Mouse (Mus musculus): Measurements from ENCODE around the gene Trmo. TPM values are rescaled to one million over a fixed set of nuclear protein-coding genes. Genes with fewer than 3 reads are reported as not detected.

Trmo gene
- 1 to 10 TPM; 5.0 to 5.4 TPM for total RNA-seq (2021)

- DNase-seq (ENCODE audit: low spot score) = peak; percentile 87
- intact Hi-C loops (cut with DNase I) = loop anchor here (1.0 to 5.0 kb wide), 2 partner anchors 63 to 268 kb away; no protein-coding TSS in a partner anchor
Measured at GRCm38 (mm10) chr4:46389013-46389611, at the start of gene Trmo. Trmo (minus strand) TSS chr4:46389437.

- no peak for DNase-seq (ENCODE audit: low spot score)
- intact Hi-C loops (cut with DNase I) = no loop called here
Measured at GRCm38 (mm10) chr4:46432339-46433036, 43.3 kb upstream of the Trmo start.

GRCm38 (mm10) chr4:46428903-46429499 is 39.8 kb upstream of the Trmo start:
- intact Hi-C loops (cut with DNase I) = no loop called here
- no peak for DNase-seq (ENCODE audit: low spot score)

GRCm38 (mm10) chr4:46422625-46423024 is 33.4 kb upstream of the Trmo start:
- DNase-seq (ENCODE audit: low spot score) = no peak
- intact Hi-C loops (cut with DNase I) = no loop called here

GRCm38 (mm10) chr4:46418851-46419250 is 29.6 kb upstream of the Trmo start:
- no peak for DNase-seq (ENCODE audit: low spot score)
- intact Hi-C loops (cut with DNase I) = no loop called here

GRCm38 (mm10) chr4:46417491-46417890 is 28.3 kb upstream of the Trmo start:
- DNase-seq (ENCODE audit: low spot score) = no peak
- intact Hi-C loops (cut with DNase I) = no loop called here

GRCm38 (mm10) chr4:46413406-46413805 is 24.2 kb upstream of the Trmo start, which contains the start of gene Hemgn:
Hemgn (minus strand) TSS chr4:46413506.
- intact Hi-C loops (cut with DNase I) = no loop called here
- no peak for DNase-seq (ENCODE audit: low spot score)

GRCm38 (mm10) chr4:46412113-46412512 is 22.9 kb upstream of the Trmo start:
- no peak for DNase-seq (ENCODE audit: low spot score)
- intact Hi-C loops (cut with DNase I) = no loop called here

- intact Hi-C loops (cut with DNase I) = no loop called here
- no peak for DNase-seq (ENCODE audit: low spot score)
Measured at GRCm38 (mm10) chr4:46411489-46411888, 22.3 kb upstream of the Trmo start.

GRCm38 (mm10) chr4:46410677-46411076 is 21.4 kb upstream of the Trmo start:
- intact Hi-C loops (cut with DNase I) = no loop called here
- DNase-seq (ENCODE audit: low spot score) = no peak

GRCm38 (mm10) chr4:46406966-46407703 is 17.9 kb upstream of the Trmo start:
- DNase-seq (ENCODE audit: low spot score) = no peak
- intact Hi-C loops (cut with DNase I) = no loop called here

- intact Hi-C loops (cut with DNase I) = no loop called here
- no peak for DNase-seq (ENCODE audit: low spot score)
Measured at GRCm38 (mm10) chr4:46404042-46404795, 15.0 kb upstream of the Trmo start.

GRCm38 (mm10) chr4:46398839-46399238 is 9.6 kb upstream of the Trmo start:
- intact Hi-C loops (cut with DNase I) = no loop called here
- no peak for DNase-seq (ENCODE audit: low spot score)

GRCm38 (mm10) chr4:46395736-46396135 is 6.5 kb upstream of the Trmo start:
- intact Hi-C loops (cut with DNase I) = no loop called here
- DNase-seq (ENCODE audit: low spot score) = no peak

- intact Hi-C loops (cut with DNase I) = no loop called here
- no peak for DNase-seq (ENCODE audit: low spot score)
Measured at GRCm38 (mm10) chr4:46394388-46394787, 5.2 kb upstream of the Trmo start.

GRCm38 (mm10) chr4:46390390-46390970 is 1.2 kb upstream of the Trmo start:
- intact Hi-C loops (cut with DNase I) = no loop called here
- DNase-seq (ENCODE audit: low spot score) = peak; percentile 13

GRCm38 (mm10) chr4:46389612-46390341 is 540 bp upstream of the Trmo start:
- intact Hi-C loops (cut with DNase I) = loop anchor here (1.0 to 5.0 kb wide), 2 partner anchors 63 to 268 kb away; no protein-coding TSS in a partner anchor
- DNase-seq (ENCODE audit: low spot score) = no peak

GRCm38 (mm10) chr4:46388556-46388955 is 681 bp downstream of the Trmo start:
- intact Hi-C loops (cut with DNase I) = loop anchor here (5.0 kb wide), 1 partner anchor 269 kb away; no protein-coding TSS in a partner anchor
- DNase-seq (ENCODE audit: low spot score) = no peak
